Mouse (Mus musculus) CD8-positive naive resting alpha-beta T cell, adult 57 days (primary cell): ENCODE measurements around the gene Vmn1r181. TPM values are rescaled to one million over a fixed set of nuclear protein-coding genes. Genes with fewer than 3 reads are reported as not detected.

Source experiments
- total RNA-seq: library from RNA; stranded (reverse); gene quantifications from one replicate; pipeline ENCODE4 v1.2.4, GENCODE M21; 2023

Vmn1r181 gene
- not detected for total RNA-seq

DNA sequence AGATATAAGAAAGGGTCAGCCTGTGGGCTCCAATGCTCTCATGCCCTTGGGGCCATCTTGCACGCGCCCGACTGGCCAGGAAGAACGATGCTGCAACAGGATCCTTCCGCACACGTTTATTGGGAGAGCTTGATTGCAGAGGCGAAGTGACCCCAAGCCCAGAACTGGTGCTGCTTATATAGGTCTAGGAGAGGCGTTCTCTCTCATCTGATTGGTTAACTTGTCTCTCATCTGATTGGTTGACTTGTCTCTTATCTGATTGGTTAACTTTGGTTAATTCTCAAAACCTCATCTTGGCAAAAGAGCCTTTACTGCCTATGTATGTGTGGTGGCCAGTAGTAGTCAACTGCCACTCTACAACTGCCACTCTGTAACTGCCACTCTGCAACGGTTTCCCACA lies at the start of gene Vmn1r181:
Gene Vmn1r181 (plus strand): TSS at position 301 of the 400 bp plus-strand sequence.

GRCm38 (mm10) chr7:23926678-23927077 lies 47.7 kb upstream of the Vmn1r181 start, which contains the start of gene Vmn1r179:
Vmn1r179 (plus strand) TSS chr7:23926978.

GRCm38 (mm10) chr7:23950332-23950731 lies 24.1 kb upstream of the Vmn1r181 start, which contains the start of gene Vmn1r180:
Vmn1r180 (plus strand) TSS chr7:23950632.

GRCm38 (mm10) chr7:24001391-24001790 lies 27.0 kb downstream of the Vmn1r181 start, which contains the start of gene V1rd19:
V1rd19 (plus strand) TSS chr7:24001691.

Other genes with a start within 250 kb of the Vmn1r181 start
- gene Vmn1r174, start 222.3 kb upstream of the Vmn1r181 start, total RNA-seq: not detected
- not detected for gene Vmn1r175, start 164.0 kb upstream of the Vmn1r181 start, total RNA-seq
- gene Vmn1r176, start 137.2 kb upstream of the Vmn1r181 start, total RNA-seq: not detected
- gene Vmn1r177, start 108.2 kb upstream of the Vmn1r181 start, total RNA-seq: not detected
- not detected for gene Vmn1r178, start 82.6 kb upstream of the Vmn1r181 start, total RNA-seq
- not detected for gene Vmn1r179, start 47.6 kb upstream of the Vmn1r181 start, total RNA-seq
- not detected for gene Vmn1r180, start 24.0 kb upstream of the Vmn1r181 start, total RNA-seq
- not detected for gene V1rd19, start 27.1 kb downstream of the Vmn1r181 start, total RNA-seq
- gene Vmn1r183, start 78.6 kb downstream of the Vmn1r181 start, total RNA-seq: not detected
- 33.2 TPM for gene Zfp180, start 107.3 kb downstream of the Vmn1r181 start, total RNA-seq
- 4.4 TPM for gene Zfp112, start 137.7 kb downstream of the Vmn1r181 start, total RNA-seq
- 5.7 TPM for gene Zfp235, start 159.6 kb downstream of the Vmn1r181 start, total RNA-seq
- 0.55 TPM for gene Zfp114, start 200.4 kb downstream of the Vmn1r181 start, total RNA-seq
- gene Zfp111, start 236.8 kb downstream of the Vmn1r181 start, total RNA-seq: 0.24 TPM